Mouse (Mus musculus) spleen, adult 10 weeks (tissue): Measurements from ENCODE around the gene Mob2. TPM values are rescaled to one million over a fixed set of nuclear protein-coding genes. Genes with fewer than 3 reads are reported as not detected.

ENCODE experiments used
- polyA plus RNA-seq: library from polyadenylated mRNA; stranded (reverse); fragments of 350-450 nt; fragmentation: Illumina TruSeq; extraction: RNeasy Lipid Tissue Mini Kit (QIAGEN cat#74804); gene quantifications from one replicate; pipeline ENCODE4 v1.2.3, GENCODE M21; 2015; ENCODE audit warnings: low replicate concordance; ENCODE audit not compliant: insufficient read depth

Gene Mob2
- 34.7 TPM for polyA plus RNA-seq

GRCm38 (mm10) chr7:142060931-142061565 is at the start of gene Mob2:
Gene Mob2 (minus strand): TSS chr7:142061065.

GRCm38 (mm10) chr7:142095183-142095931 is 34.5 kb upstream of the Mob2 start, which contains the start of gene Dusp8:
Gene Dusp8 (minus strand): TSS chr7:142095843.

Other genes starting within 250 kb of the Mob2 start
- not detected for gene Muc5b, start 222.0 kb downstream of the Mob2 start, polyA plus RNA-seq
- gene Tollip, start 142.6 kb downstream of the Mob2 start, polyA plus RNA-seq = 38.5 TPM
- not detected for gene Brsk2, start 111.3 kb downstream of the Mob2 start, polyA plus RNA-seq
- 0.88 TPM for gene Dusp8, start 34.8 kb upstream of the Mob2 start, polyA plus RNA-seq
- not detected for gene Gm45618, start 59.7 kb upstream of the Mob2 start, polyA plus RNA-seq
- gene Gm39115, start 75.0 kb upstream of the Mob2 start, polyA plus RNA-seq = not detected
- not detected for gene Gm45337, start 83.5 kb upstream of the Mob2 start, polyA plus RNA-seq
- gene Gm29735, start 96.0 kb upstream of the Mob2 start, polyA plus RNA-seq = not detected
- not detected for gene Gm4553, start 104.7 kb upstream of the Mob2 start, polyA plus RNA-seq
- not detected for gene Krtap5-2, start 114.9 kb upstream of the Mob2 start, polyA plus RNA-seq
- gene Gm10153, start 129.3 kb upstream of the Mob2 start, polyA plus RNA-seq = not detected
- gene Krtap5-3, start 140.3 kb upstream of the Mob2 start, polyA plus RNA-seq = not detected
- not detected for gene Gm7579, start 150.8 kb upstream of the Mob2 start, polyA plus RNA-seq
- not detected for gene Krtap5-5, start 168.9 kb upstream of the Mob2 start, polyA plus RNA-seq
- gene Gm40460, start 180.0 kb upstream of the Mob2 start, polyA plus RNA-seq = not detected
- gene Gm2431, start 197.3 kb upstream of the Mob2 start, polyA plus RNA-seq = not detected
- gene Gm4559, start 213.3 kb upstream of the Mob2 start, polyA plus RNA-seq = not detected
- gene Krtap5-1, start 236.1 kb upstream of the Mob2 start, polyA plus RNA-seq = not detected
- not detected for gene Krtap5-4, start 242.5 kb upstream of the Mob2 start, polyA plus RNA-seq